ENCODE assay signal across 9 mouse cellular contexts in genomic region chr14:54527227-54528006, GRCm38 (mm10). TPM values are rescaled to one million over a fixed set of nuclear protein-coding genes. Genes with fewer than 3 reads are reported as not detected.
DNase-seq lines count a peak whose midpoint lies in the region; ATAC-seq lines count a peak whose summit lies in the region.
"Had no signal": no experiment of that assay in that cellular context is flagged by ENCODE, and none has a peak within 500 bp of the region (broad histone marks: within the 10 kb centered on the region; RNA-seq: fewer than 3 reads in every experiment).

No protein-coding gene starts in this region.

- peak; percentile 77 for ATAC-seq in forebrain, embryonic 12.5 days (ENCODE audit: low FRiP score)
- peak; percentile 72 for ATAC-seq in intestine, embryonic 16.5 days

- no peaks in the 10 kb centered on the region for H3K9me3 ChIP-seq in forebrain, embryonic 12.5 days
- H3K9me3 ChIP-seq in intestine, embryonic 16.5 days (ENCODE audit: control insufficient read depth, low read length): no peaks in the 10 kb centered on the region

- peak overlapping the region; percentile 64 for H3K4me2 ChIP-seq in forebrain, embryonic 12.5 days
- H3K4me2 ChIP-seq in intestine, embryonic 16.5 days (ENCODE audit: low read depth, low read length): peak overlapping the region; percentile 72

- peak; percentile 10 to 22 for DNase-seq in left cerebral cortex, postnatal 36 days (ENCODE audit: low spot score in 2 of 2)
- DNase-seq in left cerebral cortex, adult 8-10 months (ENCODE audit: low spot score in 2 of 2): no peak
- DNase-seq in cerebellum, adult 8-10 months: peak; percentile 64
- DNase-seq in lung, postnatal 14 days: peak; percentile 17
- peak; percentile 65 for DNase-seq in testis, postnatal 10 days (ENCODE audit: low spot score)
- DNase-seq in gastrocnemius, postnatal 36 days: no peak

- H3K4me1 ChIP-seq in forebrain, embryonic 12.5 days: peaks cover 13% of the 10 kb centered on the region
- H3K4me1 ChIP-seq in intestine, embryonic 16.5 days (ENCODE audit: control insufficient read depth, insufficient read depth, low read length): peaks cover 13% of the 10 kb centered on the region

- under 1% methylated on average over 18 of the region's 18 CpGs for WGBS in forebrain, embryonic 12.5 days
- 2% methylated on average over 18 of the region's 18 CpGs for WGBS in intestine, embryonic 16.5 days

- H3K36me3 ChIP-seq in forebrain, embryonic 12.5 days (replicated peaks): no peaks in the 10 kb centered on the region
- no peaks in the 10 kb centered on the region for H3K36me3 ChIP-seq in intestine, embryonic 16.5 days (ENCODE audit: control insufficient read depth, insufficient read depth, low read length)

- peak overlapping the region; percentile 61 for H3K9ac ChIP-seq in forebrain, embryonic 12.5 days
- peak overlapping the region; percentile 66 for H3K9ac ChIP-seq in intestine, embryonic 16.5 days (ENCODE audit: low read depth, low read length)

- peak overlapping the region; percentile 75 for H3K27ac ChIP-seq in forebrain, embryonic 12.5 days
- no peak overlapping the region for H3K27ac ChIP-seq in intestine, embryonic 16.5 days (ENCODE audit: low read length)

- intact Hi-C loops in left cerebral cortex, postnatal 36 days (cut with DNase I): loop anchor here (5.0 kb wide), 1 partner anchor 115 kb away; the partner anchor contains the start of genes Cdh24 and Gm17606
- intact Hi-C loops in gastrocnemius, postnatal 36 days (cut with DNase I): no loop called here

- H3K4me3 ChIP-seq in forebrain, embryonic 12.5 days (replicated peaks): peak overlapping the region; percentile 39
- peak overlapping the region; percentile 47 for H3K4me3 ChIP-seq in intestine, embryonic 16.5 days (ENCODE audit: low read length)

- no peaks in the 10 kb centered on the region for H3K27me3 ChIP-seq in forebrain, embryonic 12.5 days
- no peaks in the 10 kb centered on the region for H3K27me3 ChIP-seq in intestine, embryonic 16.5 days (replicated peaks; ENCODE audit: control insufficient read depth, insufficient read depth, low read length)

RNA-seq across cellular contexts. Expression of gene Prmt5, which starts 10.1 kb away (rescaled TPM):
- 10 to 100 TPM; 47.7 to 58.0 TPM for total RNA-seq in left cerebral cortex, postnatal 36 days (2021)
- total RNA-seq in left cerebral cortex, adult 8-10 months (2022): 10 to 100 TPM; 50.0 to 58.5 (median 55.0) TPM
- 122 and 125 TPM in 2 replicates for polyA plus RNA-seq in forebrain, embryonic 12.5 days (2016; fragmentation: Nextera tagmentation; extraction: Ambion mirVana)
- polyA plus RNA-seq in intestine, embryonic 16.5 days (2015; fragmentation: Nextera tagmentation; extraction: Ambion mirVana): 67.2 and 71.8 TPM in 2 replicates
- 10 to 100 TPM; 27.7 to 30.7 TPM for total RNA-seq in gastrocnemius, postnatal 36 days (2021)

RNA-seq across cellular contexts. Expression of gene Haus4, which starts 27.0 kb away (rescaled TPM):
- total RNA-seq in left cerebral cortex, postnatal 36 days (2021): 1 to 10 TPM; 1.6 to 4.7 TPM
- total RNA-seq in left cerebral cortex, adult 8-10 months (2022): 1 to 10 TPM; 3.0 to 4.7 (median 3.4) TPM
- polyA plus RNA-seq in forebrain, embryonic 12.5 days (2016; fragmentation: Nextera tagmentation; extraction: Ambion mirVana): 43.5 and 47.5 TPM in 2 replicates
- polyA plus RNA-seq in intestine, embryonic 16.5 days (2015; fragmentation: Nextera tagmentation; extraction: Ambion mirVana): 46.9 and 56.0 TPM in 2 replicates
- 1 to 10 TPM; 3.1 to 3.8 TPM for total RNA-seq in gastrocnemius, postnatal 36 days (2021)

RNA-seq across cellular contexts. Expression of gene Ajuba, which starts 49.9 kb away (rescaled TPM):
- total RNA-seq in left cerebral cortex, postnatal 36 days (2021): 1 to 10 TPM; 1.5 to 2.0 TPM
- total RNA-seq in left cerebral cortex, adult 8-10 months (2022): 1 to 10 TPM; 1.3 to 2.4 (median 1.7) TPM
- polyA plus RNA-seq in forebrain, embryonic 12.5 days (2016; fragmentation: Nextera tagmentation; extraction: Ambion mirVana): 37.5 and 47.3 TPM in 2 replicates
- 12.9 and 13.1 TPM in 2 replicates for polyA plus RNA-seq in intestine, embryonic 16.5 days (2015; fragmentation: Nextera tagmentation; extraction: Ambion mirVana)
- 1 to 10 TPM; 1.8 to 2.1 TPM for total RNA-seq in gastrocnemius, postnatal 36 days (2021)

RNA-seq across cellular contexts. Expression of gene Rem2, which starts 51.5 kb away (rescaled TPM):
- 1 to 10 TPM; 7.0 to 7.7 TPM for total RNA-seq in left cerebral cortex, postnatal 36 days (2021)
- total RNA-seq in left cerebral cortex, adult 8-10 months (2022): 10 to 100 TPM; 11.7 to 18.2 (median 13.6) TPM
- polyA plus RNA-seq in forebrain, embryonic 12.5 days (2016; fragmentation: Nextera tagmentation; extraction: Ambion mirVana): 26.1 and 29.9 TPM in 2 replicates
- polyA plus RNA-seq in intestine, embryonic 16.5 days (2015; fragmentation: Nextera tagmentation; extraction: Ambion mirVana): 1.2 and 1.6 TPM in 2 replicates
- not detected for total RNA-seq in gastrocnemius, postnatal 36 days (2021)
- total RNA-seq: liver, adult 2 months had no signal

Comparison
In these comparisons a context has a peak if more than half of its experiments do, and no peak if none do; other contexts are left out.
1. DNase-seq: peak in left cerebral cortex, postnatal 36 days (2 of 2), cerebellum, adult 8-10 months (single experiment), lung, postnatal 14 days (single experiment) and testis, postnatal 10 days (single experiment); none in left cerebral cortex, adult 8-10 months (0 of 2) and gastrocnemius, postnatal 36 days (0 of 2).